Mouse (Mus musculus): Measurements from ENCODE around the gene Fam163b.

Fam163b gene

GRCm38 (mm10) chr2:27141950-27142693 is at the start of gene Fam163b:
TSS of gene Fam163b (minus strand) at chr2:27142491.
- DNase-seq (ENCODE audit: low read depth, low spot score), result no peak

DNA sequence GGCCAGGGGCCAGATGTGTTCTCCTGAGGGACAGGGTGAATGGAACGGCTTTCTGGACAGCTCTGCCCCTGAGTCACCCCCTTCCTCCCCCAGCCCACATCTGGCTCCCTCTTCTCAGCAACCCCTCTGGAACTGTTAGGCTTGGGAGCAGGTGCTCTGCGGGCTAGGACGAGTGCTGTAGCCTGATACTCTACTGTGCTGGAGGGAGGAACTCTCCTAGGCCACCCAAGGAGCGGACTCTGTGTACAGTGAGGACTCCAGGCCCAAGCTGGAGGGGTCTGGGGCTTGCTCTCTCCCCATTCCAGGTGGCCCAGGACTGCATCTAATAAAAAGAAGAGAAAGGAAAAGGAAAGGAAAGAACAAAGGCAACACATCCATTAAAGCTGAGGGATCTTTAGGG is 47.7 kb upstream of the Fam163b start:
- no peak for DNase-seq (ENCODE audit: low read depth, low spot score)

- no peak for DNase-seq (ENCODE audit: low read depth, low spot score)
These were observed 45.2 kb upstream of the Fam163b start for GRCm38 (mm10) chr2:27187531-27187930.

DNA sequence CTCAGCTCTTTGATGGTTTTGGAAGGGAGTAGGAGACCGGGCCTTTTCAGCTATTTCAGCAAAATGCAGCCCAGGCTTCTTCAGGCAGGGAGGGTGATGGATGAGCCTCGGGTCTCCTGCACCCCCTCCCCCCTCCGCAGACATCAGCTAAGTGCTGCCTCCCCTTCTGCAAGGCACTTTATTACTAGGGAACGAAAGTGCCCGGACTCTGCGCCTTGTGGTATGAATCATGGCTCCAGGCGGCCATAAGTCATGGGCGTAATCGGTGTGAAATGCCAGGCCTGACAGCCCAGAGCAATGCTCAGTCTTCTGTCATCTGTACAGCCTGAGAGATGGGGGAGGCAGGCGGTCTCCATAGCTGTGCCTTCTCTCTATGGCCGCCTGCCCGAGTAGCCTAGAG is 41.4 kb upstream of the Fam163b start:
- no peak for DNase-seq (ENCODE audit: low read depth, low spot score)

- DNase-seq (ENCODE audit: low read depth, low spot score), result no peak
These were observed 39.6 kb upstream of the Fam163b start for GRCm38 (mm10) chr2:27181907-27182306.

DNA sequence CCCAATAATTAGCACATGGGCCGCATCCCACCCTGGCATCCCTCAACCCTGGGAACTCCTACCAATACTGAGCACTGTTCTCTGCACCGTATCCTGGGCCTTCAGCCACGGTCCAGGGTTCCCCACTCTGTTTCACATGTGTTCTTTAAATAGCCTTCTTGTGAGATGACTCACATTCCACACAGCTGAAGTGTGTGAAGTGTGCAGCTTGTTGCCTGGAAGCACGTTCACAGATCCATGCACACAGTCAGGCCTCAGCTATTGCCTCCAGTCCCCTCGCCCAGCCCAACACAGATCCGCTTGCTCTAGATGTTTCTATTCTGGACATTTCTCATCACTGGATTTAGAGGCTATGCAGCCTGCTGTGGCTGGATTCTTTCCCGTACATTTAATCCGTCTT is 36.8 kb upstream of the Fam163b start:
- DNase-seq (ENCODE audit: low read depth, low spot score), result peak; percentile 69

DNA sequence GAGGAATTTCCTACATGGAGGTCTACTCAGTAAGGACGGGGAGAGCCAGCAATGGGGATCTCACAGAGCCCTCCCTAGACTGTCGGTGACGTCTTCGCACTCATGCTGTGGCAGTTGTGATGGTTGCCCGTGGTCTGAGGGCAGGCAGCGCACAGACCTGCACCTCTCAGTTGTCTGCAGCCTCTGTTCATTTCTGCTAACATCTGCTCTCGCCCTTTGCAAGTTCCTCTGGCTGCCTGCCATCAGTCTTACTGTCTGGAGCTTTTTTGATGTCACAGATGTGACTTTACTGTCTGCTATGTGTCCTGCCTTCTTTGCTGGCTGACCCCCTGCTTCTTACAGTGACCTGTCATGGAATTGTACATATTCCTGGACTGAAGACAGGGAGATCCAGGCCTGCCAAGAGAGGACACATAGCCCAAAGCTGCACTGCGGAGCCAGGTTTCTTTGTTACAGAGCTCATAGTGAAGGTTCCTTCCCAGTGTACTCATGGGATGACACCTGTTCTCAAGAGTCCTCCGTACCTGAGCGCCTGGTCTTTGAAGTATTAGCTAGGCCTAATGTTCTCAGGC is 33.5 kb upstream of the Fam163b start:
- no peak for DNase-seq (ENCODE audit: low read depth, low spot score)

GRCm38 (mm10) chr2:27174242-27174641 is 32.0 kb upstream of the Fam163b start:
- no peak for DNase-seq (ENCODE audit: low read depth, low spot score)

DNA sequence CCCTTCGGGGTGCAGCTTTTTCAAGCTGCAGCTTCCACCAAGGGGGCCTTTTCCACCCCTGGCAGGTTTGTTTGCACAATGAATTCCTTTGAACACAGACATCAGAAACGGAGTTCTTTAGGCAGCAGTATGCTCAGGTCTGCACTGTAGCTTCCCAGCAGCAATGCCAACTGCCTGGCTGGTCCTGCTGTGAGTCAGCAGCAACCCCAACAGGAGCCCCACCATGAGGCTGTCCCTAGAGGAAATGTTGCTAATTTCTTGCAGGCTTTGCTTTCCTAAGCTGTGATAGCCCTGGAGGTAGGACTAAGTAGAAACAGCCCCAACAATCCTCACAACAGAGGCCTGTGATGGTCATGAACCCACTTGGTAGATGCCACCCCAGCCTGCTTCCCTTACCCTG is 24.7 kb upstream of the Fam163b start:
- no peak for DNase-seq (ENCODE audit: low read depth, low spot score)

- no peak for DNase-seq (ENCODE audit: low read depth, low spot score)
These were observed 23.8 kb upstream of the Fam163b start for GRCm38 (mm10) chr2:27166074-27166473.

DNA sequence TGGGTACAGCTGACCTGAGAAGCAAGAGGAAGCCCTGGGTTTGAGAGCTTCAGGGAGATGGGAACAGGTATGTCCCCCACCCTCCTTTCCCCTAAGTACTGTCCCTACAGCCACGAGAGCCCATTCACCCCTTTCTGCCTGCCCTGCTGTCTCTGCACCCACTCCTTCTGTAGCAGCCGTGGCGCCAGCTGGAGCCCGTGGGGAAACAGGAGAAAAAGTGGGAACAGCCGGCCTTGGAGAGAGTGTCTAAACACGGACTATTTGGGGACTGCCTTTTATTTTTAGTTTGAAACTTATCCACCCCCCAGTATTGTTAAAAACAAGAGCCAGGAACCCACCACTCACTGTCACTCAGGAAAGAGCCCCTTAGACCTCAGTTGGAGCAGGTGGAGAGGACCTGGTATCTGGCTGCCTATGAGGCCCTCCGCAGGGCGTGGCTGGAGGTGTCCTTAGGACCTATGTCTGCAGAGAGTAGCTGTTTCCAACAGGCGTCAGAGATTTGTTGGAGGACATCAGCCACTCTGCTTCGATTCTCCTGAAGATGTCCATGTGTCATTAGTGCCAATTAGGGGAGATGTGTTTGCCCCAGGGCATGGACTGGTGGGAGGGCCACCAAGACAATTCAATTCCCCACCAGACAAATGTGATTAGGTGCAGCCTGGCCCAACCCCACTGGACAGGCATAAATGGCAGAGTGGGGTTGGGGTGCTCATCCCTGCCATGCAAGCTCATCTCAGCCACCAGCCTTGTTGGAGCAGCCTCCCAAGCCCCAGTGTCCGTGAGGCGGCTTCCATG is 22.7 kb upstream of the Fam163b start, which contains the start of gene Dbh:
Gene Dbh, plus strand, starts transcription at position 438 of the 795 bp plus-strand sequence.
- DNase-seq (ENCODE audit: low read depth, low spot score), result peak; percentile 68

- peak; percentile 86 for DNase-seq (ENCODE audit: low read depth, low spot score)
These were observed 21.6 kb upstream of the Fam163b start for GRCm38 (mm10) chr2:27163851-27164250.

- no peak for DNase-seq (ENCODE audit: low read depth, low spot score)
These were observed 20.4 kb upstream of the Fam163b start for GRCm38 (mm10) chr2:27162656-27163055.

DNA sequence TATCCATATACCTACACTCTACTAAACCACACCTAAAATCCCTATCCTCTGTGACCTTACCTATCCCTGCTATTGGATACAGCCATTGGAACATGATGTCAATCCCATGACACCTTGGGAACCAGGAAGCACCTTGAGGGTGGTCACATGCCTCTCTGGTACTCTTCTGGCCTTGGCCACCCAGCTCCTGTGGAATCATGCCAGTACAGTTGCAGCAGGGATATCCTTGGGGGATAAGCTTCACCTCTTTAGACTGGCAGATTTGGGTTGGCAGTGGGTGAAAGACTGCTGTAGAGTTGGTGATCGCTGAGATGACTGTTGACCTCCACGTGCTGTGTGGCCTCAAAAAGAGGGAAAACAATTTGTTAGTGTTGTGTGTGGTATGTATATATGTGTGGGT is 19.2 kb upstream of the Fam163b start:
- no peak for DNase-seq (ENCODE audit: low read depth, low spot score)

DNA sequence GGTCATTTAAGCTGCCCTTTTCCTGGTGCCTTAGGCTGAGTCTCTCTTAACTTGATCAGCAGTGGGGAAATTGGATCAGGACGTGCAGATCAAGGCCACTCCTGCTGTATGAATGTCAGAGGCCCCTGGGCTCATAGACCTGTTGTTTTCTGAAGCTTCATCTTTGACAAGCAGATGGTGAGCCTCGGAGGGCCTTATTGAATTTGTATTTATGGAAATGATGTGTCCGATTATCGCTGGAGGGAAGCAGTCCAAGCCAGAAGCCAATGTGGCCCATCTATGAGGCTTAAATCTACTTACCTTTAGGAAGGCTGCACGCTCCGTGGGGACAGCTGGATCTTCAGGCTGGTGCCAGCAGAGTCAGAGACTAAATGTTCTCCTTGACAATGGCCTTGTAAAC is 14.3 kb upstream of the Fam163b start:
- no peak for DNase-seq (ENCODE audit: low read depth, low spot score)

DNA sequence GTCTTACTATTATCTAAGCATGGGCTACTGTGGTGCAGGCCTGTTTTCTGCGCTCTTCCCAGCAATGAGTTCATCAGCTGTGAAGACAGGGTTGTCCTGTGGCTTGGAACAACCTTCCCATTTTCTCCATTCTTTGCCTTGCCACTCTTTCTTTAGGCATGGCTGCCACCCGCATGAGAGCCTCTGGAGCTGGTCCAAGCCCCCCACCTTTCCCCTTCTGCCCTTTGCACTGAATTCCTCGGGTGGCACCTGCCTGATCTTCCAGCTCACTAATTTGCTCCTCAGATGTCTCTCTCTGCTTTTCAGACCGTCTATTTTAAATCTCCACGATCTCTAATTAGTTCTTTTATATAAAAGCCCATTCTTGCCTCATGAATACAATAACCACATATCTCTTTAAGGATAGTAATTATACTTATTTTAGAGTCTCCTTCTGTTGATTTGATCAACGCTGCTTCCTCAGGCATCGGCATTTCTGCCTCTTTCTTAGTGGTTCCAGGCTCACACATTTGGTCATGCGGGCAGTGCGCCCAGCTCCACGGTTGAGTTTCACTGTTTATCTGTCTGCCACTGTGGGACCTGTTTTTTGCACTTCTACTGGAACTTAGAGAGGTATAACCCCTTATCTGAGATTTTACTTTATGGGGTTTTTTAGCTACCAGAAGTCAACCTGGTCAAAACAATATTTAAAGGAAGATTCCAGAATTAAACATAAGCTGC is 12.3 kb upstream of the Fam163b start:
- DNase-seq (ENCODE audit: low read depth, low spot score), result no peak

DNA sequence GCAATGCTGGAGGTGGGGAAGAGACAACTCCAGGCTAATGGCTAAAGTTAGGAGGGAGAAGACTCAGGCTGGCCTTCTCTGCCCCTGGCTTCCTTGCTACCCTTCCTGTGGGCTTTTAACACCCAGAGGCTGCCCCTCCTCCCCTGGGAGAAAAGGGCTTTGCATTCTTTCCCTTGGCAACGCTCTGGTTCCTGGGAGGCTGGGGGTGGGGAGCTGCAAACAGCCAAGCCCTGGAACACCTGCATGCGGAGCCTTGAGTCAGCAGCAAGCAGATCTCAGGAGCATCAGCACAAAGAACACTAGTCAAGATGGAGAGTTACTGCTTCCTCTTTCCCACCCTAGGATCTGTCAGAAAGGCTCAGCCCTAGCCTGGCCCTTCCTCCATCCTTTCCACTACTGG is 7.2 kb upstream of the Fam163b start:
- no peak for DNase-seq (ENCODE audit: low read depth, low spot score)

GRCm38 (mm10) chr2:27146840-27147239 is 4.5 kb upstream of the Fam163b start:
- no peak for DNase-seq (ENCODE audit: low read depth, low spot score)

DNA sequence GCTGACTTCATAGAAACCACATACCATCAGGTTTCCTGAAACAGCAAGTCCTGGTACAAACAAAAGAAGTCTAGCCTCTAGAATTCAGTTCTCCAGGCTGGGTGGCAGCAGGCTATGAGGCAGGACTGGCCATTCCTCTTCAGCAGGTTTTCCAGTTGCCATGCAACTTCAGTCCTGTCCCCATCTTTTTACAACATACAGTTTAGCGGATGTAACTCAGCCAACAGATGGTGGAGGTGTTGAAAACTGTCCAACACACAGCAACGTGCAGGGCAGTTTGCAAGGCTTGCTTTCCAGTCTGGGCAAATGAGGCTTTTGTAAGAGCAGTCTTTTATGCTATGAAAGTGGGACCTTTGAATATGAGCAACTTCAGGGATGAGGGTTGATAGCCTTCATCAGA is 2.7 kb upstream of the Fam163b start:
- no peak for DNase-seq (ENCODE audit: low read depth, low spot score)

DNA sequence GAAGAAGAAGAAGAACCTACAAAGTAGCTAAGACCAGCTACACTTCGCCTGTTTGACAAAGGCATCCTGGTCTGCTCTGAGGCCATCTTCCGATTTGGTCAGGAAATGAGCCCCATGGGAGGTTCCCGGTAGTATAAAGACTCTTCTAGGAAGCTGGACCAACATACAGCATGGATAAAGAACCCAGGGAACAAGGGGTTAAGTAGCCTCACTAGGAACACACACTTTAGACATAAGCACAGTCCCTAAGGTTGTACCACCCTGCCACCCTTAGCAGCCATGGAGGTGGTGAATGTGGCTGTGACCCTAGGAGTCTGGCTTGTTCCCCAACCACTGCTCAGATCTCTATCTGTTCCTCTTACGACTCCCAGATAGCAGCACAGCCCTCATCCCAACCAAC is 3.9 kb downstream of the Fam163b start:
- DNase-seq (ENCODE audit: low read depth, low spot score), result no peak

GRCm38 (mm10) chr2:27136789-27137188 is 5.5 kb downstream of the Fam163b start:
- DNase-seq (ENCODE audit: low read depth, low spot score), result no peak

DNA sequence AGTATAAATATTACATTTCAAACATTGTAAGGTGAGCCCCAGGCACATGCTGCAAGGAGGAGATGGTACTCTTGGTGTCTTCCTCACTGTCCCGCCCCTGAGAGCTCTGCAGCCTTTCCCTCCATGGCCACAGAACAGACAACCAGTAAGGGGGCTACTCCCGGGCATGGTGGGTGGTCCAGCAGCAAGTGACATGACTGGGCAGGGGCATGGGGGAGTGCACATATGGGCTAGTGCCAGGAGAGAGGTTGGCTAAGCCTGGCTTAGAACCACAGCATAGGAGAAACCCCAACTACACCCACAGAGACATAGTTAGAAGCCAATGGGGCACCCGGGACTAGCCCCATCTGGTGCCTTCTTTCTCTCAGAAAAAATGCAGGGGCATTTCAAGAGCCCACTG is 6.0 kb downstream of the Fam163b start:
- DNase-seq (ENCODE audit: low read depth, low spot score), result no peak
